Mouse (Mus musculus): ENCODE results near the gene Evc2.

GRCm38 (mm10) chr5:37330449-37331132, 7.7 kb upstream of the Evc2 start:
- TF ChIP-seq CTCF (IDR thresholded peaks at IDR 0.05; ENCODE audit: extremely low read depth, insufficient read depth, insufficient read length, insufficient replicate concordance): no peak
- TF ChIP-seq POLR2A (IDR thresholded peaks at IDR 0.05; ENCODE audit: low read depth, low read length): no peak

Measured in spleen, adult 2 months (tissue).